Mouse (Mus musculus) layer of hippocampus, adult 9-11 months (tissue): Measurements from ENCODE around the gene B3galnt1.

ENCODE experiments used
- DNase-seq: peaks from one replicate; pipeline ENCODE4 v3.0.0; 2022

The B3galnt1 gene

DNA sequence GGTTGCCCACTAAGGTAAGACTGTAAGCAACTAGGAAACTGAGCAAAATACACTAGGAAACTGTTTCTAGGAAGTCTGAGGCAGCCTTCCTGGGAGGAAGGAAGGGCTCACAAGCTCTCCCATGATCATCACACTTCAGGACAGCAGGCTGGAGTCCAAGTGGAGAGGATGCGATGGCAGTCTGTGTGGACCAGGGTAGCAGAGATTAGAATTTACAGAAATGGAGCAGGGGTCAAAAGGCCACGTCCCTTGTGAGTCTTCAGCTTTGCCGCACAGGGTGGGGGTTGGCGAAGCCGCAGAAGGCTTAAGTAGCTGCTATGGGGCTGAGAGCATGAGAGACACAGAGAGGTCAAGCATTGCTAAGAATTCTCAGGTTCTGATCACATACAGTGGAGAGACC lies 37.1 kb downstream of the B3galnt1 start:
- no peak for DNase-seq

DNA sequence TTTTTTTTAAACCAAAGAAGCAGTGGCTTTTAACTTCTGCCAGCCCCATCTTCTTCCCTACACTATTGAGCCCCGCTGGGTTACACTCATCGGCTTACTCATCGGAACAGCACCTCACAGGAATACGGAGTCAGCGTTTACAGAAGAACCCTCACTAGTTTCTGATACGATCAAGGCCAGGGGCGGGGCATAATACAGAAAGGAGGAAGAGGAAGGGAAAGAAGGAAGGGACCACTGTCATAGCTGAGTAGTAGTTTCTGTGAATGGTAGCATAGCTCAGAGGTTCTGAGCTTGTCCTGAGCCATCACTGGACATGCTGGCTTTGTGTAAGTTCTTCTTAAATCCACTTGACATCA lies 38.8 kb downstream of the B3galnt1 start:
- DNase-seq, result peak; percentile 45

DNA sequence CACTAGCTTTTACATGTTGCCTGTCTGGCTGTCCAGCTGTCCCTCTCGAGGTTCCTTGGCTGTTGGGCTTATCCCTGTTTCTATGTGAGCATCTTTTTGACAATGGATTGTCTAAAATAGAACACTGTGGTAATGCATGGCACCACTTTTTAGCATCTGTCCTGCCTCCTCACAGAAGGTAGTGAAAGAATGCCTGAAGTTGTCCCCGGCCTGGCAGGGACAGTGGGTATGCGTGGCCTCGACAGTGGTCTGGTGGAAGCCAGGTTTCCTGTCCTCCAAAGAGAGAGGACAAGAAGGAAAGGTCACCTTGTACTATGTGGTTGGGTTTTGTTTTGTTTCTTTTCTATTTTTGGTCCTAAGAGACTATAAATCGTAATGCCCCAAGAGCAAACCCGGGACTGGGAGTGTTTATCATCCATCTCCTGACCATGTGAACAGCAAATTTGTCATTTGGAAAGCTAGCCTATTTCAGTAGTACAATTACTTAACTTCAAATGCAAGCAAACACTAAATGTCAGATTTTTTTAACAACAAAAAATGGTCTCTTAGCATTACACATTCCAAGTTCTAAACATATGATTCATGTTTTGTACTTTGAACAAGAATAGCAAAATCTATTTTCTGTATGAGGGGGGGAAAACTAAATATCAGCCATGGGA lies 39.3 kb downstream of the B3galnt1 start:
- DNase-seq, result no peak

DNA sequence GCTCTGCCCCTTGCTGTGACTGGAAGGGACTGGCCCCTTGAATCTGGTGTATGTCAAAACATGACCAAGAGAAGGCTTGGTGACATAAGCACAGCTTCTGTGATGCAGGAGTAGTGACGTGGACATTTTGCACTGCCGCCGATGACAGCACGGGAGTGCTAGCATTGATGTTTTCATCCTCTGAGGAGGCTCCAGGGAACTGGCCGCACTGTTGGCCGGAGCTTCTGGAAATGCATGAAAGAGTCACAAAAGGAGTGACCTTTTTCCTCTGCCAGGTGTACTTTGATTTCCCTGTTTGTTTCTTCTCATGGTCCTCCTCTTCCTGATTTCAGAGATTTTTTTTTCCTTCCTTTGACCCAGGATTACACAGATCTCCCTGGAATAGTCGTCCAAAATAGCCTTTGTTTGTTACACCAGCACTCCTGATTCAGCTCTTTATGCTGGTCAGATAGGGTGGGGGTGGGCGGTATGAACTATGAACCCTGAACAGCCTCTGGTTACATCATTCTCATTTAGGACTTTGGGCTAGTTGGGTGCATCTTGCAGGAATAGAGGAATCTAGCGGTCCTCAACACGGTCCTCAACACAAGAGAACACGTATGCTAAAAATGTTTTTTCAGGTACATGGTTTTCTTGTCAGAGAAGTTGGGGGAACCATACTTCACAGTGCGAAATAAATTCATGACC lies 42.5 kb downstream of the B3galnt1 start:
- DNase-seq, result no peak

DNA sequence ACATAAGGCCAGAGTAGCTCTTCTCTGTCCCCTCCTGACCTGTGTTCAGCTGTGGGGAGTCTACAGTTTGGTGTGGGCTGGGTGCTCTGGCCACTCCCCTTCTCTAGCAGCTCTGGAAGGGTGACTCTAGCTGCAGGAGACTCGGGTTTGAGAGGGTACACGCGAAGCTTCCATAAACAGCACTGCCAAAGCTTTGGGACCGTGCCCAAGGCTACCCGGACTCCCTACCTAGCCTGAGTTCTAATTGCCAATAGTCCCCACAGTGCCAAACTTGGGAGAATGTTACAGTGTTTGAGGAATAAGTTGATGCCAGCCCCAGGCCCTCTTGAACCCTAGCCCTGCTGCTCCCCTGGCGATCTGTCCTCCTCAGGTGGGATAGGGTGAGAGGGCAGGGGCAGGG lies 43.2 kb downstream of the B3galnt1 start:
- DNase-seq, result no peak

DNA sequence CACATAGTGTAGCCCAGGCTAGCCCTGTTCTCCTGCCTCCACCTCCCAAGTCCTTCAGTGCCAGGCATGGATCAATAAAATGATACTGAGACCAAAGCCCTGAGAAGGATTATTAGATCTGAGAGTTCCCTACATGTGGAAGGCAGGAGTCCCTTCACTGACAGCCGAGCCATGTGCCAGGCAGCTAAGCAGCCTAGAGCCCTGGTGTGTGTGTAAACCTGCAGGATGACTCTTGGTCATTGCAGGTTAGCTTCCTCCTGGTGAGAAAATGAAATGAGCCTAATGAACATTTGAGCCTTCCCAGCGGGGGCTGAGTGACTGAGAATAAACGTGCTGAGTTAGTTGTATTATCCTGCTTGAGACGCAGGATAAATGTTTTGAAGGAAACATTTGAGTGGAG lies 49.2 kb downstream of the B3galnt1 start:
- DNase-seq, result no peak

DNA sequence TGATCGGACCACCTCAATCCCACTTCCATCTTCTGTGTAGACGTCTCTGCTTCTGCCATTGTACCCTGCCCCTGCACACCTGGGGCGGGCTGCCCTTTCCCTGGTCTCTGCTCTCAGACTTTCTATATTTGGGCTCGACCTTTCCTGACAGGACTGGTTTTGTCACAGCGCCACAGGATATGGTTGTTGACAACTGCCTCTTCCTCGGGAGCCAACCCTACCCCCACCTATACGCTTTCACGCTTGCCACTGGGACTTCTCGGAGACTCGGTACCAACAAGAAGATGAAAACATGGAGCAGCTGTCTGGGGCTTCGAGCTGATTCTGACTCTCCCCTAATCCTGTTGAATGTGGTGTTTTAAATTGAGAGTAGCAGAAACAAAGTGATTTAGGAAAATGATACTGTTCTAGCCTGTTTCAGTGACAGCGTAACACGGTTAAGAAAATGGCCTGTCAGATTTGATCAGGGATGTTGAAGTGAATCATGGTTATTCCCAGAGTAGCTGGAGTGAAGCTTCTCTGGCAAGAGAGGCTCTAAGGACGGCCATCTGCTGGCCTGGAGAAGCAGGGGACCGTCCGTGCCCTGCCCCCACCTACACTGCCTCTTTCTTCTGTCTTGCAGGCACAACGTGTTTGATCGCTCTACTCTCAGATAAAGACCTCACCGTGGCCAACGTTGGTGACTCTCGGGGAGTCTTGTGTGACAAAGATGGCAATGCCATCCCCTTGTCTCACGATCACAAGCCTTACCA lies 49.9 kb downstream of the B3galnt1 start:
- no peak for DNase-seq

DNA sequence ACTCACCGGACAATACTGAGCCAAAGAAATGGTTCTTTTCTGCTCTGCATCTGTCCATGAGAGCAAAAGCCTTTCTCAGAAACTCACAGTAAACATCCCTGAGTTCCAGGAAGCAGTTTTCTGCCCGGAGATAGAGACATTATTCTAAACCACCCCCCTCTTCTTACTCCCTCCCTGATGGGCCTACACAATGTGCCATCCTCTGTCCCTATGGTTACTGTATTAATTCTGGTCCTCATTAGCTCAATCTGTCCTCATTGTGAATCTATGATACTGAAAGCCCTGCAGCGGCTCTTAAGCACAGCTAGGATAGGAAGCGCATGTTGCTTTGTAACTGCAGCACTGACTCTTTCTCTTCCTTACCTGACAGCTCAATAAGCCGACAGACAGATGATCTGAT lies 53.7 kb downstream of the B3galnt1 start:
- no peak for DNase-seq

DNA sequence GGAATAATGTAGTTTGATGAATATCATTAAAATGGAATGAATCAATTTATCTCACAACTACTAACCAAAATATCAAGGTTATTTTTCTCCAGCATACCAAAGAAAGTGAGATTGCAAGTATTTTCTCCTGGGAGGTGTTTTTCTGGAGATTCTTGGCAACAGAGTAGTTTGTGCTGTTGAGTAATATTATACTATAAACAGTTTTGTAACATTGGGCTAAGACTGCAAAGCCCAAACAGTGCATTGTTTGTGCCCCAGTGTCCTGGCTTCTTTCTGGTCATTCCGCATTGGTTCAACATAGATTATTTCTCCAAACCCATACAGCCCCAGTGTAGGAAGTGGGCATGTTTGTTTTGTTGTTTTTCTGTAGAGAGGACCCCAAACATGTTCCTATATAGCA lies 55.0 kb downstream of the B3galnt1 start:
- no peak for DNase-seq

DNA sequence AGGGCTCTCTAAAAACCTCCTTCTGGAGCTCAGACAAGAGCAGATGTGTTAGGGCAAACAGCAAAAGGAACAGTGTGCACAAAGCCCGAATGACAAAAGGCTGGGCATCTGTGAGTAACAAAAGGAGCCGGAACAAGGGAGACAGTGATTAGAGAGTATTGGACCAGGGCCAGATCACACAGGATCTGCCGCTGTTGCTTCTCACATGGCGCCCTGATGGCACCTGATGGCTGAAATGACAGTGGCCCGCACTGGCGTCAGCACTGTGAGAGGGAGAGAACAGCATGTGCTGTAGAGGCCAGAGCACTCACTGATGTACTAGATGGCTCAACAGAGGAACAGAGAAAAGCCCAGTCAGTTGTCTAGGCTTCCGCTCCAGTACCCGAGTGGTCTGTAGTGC lies 55.8 kb downstream of the B3galnt1 start:
- DNase-seq, result peak; percentile 90

DNA sequence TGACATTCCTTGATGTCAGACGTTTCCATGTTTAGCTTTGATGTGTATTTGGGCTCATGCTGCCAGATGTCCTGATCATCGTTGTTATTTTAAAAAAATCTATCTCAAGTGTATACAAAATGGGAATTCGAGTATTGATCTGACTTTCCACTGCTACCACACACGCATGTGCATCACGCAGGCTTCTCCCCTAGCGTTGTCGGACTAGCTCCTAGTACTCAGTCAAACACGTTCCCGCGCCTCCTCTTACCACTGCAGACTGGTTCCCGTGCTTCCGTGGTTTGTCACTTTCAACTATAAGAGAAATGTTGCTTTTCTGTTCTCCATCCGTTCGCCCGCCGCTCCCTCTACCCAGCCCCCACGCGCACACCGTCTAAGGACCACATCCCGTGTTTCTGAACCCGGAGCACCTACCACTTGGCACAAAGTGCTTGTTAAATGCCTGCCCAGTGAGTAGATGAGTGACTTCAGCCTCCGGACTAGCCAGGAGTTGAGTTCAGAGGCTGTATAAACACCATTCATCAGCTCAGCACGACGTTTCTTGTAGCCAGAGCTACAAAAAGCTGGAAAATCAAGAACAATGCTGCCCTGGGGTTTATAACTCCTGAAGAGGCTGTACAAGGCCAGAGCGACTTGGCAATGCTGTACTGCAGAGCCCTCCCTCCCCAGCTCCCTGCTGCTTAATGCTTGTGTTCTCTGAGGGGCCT lies 62.7 kb downstream of the B3galnt1 start:
- DNase-seq, result no peak

DNA sequence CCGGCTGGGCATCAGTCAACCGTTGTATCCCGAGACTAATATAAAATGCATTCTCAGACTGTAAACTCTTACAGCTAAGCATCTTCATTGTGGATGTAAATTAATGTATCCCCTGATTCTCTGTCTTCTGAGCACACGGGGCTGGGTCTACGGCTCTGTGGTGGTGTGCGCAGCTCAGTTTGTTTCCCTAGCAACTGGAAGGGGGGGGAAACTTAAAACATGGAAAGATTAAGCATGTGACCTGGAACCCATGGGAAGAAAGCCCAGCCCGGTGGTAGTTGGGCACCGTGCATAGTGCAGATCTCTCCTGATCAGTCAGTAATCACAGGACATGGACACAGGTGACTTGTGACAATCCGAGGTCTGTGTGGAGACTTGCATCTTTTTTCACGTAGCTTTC lies 63.3 kb downstream of the B3galnt1 start:
- DNase-seq, result no peak

DNA sequence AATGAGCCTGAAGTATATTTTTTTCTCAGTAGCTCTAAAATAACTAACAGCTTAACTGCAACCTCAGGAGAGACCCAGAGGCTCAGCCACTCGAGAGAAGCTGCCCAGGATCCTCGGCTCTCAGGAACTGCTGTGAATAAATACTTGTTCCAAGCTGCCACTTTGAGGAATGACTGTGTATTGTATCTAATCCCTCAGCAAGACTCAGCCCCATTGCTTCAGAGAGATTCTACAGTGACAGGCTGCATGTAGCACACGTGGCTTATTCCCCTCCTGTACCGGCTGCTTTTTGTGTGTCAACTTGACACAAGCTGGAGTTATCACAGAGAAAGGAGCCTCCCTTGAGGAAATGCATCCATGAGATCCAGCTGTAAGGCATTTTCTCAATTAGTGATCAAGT lies 66.1 kb downstream of the B3galnt1 start:
- DNase-seq, result no peak

DNA sequence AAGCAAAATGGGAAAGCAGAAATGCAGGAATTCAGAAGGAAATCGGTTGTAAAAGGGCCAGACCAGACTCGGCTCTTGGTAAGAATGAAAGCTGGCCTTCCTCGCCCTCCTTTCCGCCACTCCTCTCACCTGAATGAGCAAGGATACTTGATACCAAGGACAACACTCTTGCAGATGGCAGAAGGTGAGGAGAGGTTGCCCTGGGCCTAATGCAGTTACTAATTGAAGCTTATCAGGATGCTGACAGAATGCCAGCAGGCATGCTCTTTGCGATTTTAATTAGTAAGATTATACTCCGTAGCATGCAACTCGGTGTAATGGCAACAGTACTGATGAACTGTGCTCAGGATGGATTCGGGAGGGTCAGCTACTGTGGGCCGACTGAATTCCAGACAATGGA lies 67.2 kb downstream of the B3galnt1 start:
- no peak for DNase-seq

DNA sequence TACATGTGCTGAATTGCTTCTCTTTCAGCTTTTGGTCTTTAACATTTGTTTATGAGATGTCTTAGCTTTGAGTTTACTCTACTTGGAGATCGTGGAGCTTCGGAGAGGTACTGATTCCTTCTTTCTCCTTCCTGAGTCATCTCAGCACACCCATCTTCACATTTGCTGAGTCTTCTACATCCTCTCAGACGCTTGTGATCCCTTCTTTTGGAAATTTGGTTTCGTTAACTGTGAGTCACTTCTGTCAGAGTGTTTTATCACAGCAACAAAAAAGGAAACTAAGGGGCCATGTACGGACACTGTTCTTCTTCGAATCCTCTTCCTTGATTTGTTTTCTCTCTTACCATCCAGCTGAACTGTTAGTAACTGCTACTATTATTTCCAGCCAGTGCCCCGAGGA lies 69.2 kb downstream of the B3galnt1 start:
- no peak for DNase-seq

DNA sequence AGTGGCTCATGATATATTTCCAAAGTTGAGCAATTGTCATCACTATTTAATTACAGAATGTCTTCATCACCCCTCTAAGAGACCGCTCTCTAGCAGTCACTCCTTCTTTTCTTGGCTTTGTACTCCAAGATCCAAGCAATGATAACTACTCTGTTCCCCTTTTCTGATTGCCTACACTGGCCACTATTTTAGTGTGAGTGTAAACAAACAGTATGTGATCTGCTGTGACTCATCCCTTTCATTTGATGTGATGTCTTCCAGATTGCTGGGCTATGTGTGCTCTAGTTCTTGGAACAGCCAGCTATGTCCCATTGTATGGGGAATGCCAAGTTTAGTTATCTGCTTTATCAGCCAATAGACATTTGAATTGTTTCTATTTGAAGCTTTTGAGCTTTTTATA lies 71.4 kb downstream of the B3galnt1 start:
- DNase-seq, result no peak

DNA sequence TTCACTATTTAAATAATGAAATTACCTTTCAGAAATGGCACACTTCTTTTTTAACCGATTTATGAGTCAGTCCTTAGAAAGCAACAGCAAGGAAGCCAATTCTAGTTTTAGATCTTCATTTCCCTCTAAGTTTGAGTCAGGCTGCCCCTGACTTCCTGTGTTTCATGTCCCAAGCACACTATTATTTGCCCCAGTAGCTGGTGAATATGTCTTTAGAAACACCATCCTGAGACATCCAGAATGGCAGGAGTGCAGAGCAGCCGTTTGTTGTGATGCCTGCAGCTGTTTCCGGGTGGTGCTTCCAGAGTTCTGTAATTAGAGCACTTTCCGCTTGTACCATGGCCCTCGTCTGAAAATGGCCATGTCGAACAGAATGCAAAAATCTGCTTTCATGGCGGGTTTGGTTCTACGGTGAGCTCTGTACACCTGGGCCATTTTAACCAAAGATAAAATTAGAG lies 73.7 kb downstream of the B3galnt1 start:
- DNase-seq, result no peak

DNA sequence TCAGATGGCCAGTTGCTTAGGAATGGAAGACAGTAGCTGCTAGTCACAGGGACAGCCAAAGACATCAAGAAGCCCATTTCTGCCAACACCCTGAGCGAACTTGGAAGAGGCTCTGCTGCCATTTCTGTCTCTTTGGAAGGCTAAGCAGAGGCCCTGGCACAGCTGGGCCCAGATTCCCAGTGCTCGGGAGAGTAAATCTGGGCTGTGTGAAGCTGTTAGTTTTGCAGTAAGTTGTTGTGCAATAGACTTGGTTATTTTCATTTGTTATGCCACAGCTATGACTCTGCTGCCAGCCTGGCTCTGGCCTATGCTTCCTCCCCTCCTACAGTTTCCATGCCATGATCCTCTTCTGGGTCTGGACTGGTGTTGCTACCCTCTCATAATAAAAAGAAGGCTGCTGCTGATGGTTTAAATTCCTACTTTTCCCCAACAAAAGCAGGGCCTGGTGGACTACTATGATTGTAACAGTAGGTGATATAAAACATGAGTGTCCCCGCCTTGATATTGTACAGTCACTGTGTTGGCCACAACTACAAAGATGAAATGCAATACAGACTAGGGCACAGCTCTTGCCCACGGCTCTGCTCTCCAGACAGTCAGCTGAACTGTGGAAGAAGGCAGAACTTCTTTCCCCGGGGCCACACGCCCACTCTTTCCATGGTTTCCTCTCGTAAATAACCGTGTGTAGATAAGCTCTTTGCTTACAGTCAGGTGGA lies 74.2 kb downstream of the B3galnt1 start:
- DNase-seq, result no peak
